Mouse (Mus musculus) MEL (cell line): ENCODE measurements around the gene Gpr162.
"Not testable (repeated sequence)": the region's sequence is repeated elsewhere in the genome, so short reads cannot be mapped to it uniquely, and the experiment has no call there.

Source experiments
- CTCF ChIP-seq, 3 experiments: IDR thresholded peaks in 2 of 3; conservative IDR thresholded peaks in 1 of 3; 2 replicates each; pipeline ENCODE4 v1.5.1; 2011 to 2012; ENCODE audit warnings: low read length in 3 of 3, low read depth in 2 of 3, mild to moderate bottlenecking in 2 of 3, improper control_type of control experiment in 1 of 3, inconsistent platforms in 1 of 3, mixed read lengths in 1 of 3, moderate library complexity in 1 of 3; ENCODE audit not compliant: control insufficient read depth in 1 of 3, insufficient read depth in 1 of 3, poor library complexity in 1 of 3, severe bottlenecking in 1 of 3
- EP300 ChIP-seq, 2 experiments: IDR thresholded peaks; 2 replicates each; pipeline ENCODE4 v1.6.1; 2011; ENCODE audit warnings: improper control_type of control experiment in 2 of 2, low read length in 2 of 2, low read depth in 1 of 2, mild to moderate bottlenecking in 1 of 2
- GATA1 ChIP-seq: IDR thresholded peaks from 2 replicates; pipeline ENCODE4 v1.6.1; 2011; ENCODE audit warnings: low read depth, low read length, improper control_type of control experiment
- MAFK ChIP-seq: IDR thresholded peaks from 2 replicates; pipeline ENCODE4 v1.6.1; 2011; ENCODE audit warnings: low read depth, mild to moderate bottlenecking, low read length, improper control_type of control experiment, borderline replicate concordance
- POLR2A ChIP-seq, 2 experiments: IDR thresholded peaks; 2 replicates each; pipeline ENCODE4 v1.6.1; 2011 to 2012; ENCODE audit warnings: low read length in 2 of 2, mild to moderate bottlenecking in 2 of 2, control low read depth in 1 of 2, improper control_type of control experiment in 1 of 2, low read depth in 1 of 2, moderate library complexity in 1 of 2; ENCODE audit not compliant: control insufficient read depth in 1 of 2, insufficient read depth in 1 of 2, poor library complexity in 1 of 2
- SMC3 ChIP-seq: IDR thresholded peaks from 2 replicates; pipeline ENCODE4 v1.6.1; 2011; ENCODE audit warnings: low read depth, low read length, improper control_type of control experiment
- TCF12 ChIP-seq: IDR thresholded peaks from 2 replicates; pipeline ENCODE4 v1.6.1; 2014; ENCODE audit warnings: low read depth, mild to moderate bottlenecking, inconsistent platforms, low read length, improper control_type of control experiment, moderate library complexity
- USF1 ChIP-seq: IDR thresholded peaks from 2 replicates; pipeline ENCODE4 v1.6.1; 2014; ENCODE audit warnings: low read depth, mild to moderate bottlenecking, inconsistent platforms, low read length, improper control_type of control experiment, moderate library complexity

DNA sequence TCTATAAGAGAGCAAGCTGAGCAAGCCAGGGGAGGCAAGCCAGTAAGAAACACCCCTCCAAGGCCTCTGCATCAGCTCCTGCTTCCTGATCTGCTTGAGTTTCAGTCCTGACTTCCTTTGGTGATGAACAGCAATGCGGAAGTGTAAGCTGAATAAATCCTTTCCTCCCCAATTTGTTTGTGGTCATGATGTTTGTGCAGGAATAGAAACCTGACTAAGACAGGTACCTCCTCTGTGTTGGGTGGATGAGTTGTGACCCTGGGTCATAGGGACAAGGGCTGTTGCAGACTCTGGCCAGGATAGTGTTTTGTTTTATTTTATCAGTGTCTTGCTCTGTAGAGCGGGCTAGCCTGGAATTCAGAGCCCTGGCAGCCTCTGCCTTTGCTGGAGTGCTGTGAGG, 30.3 kb upstream of the Gpr162 start:
- TF ChIP-seq GATA1; USF1; MAFK; EP300 (IDR thresholded peaks at IDR 0.05; ENCODE audit: low read depth in 1 of 2, low read length in 2 of 2); POLR2A (IDR thresholded peaks at IDR 0.05; ENCODE audit: control insufficient read depth in 1 of 2, insufficient read depth in 1 of 2, low read depth in 1 of 2, low read length in 2 of 2, poor library complexity in 1 of 2); CTCF (IDR thresholded peaks at IDR 0.05 in 2 of 3, conservative IDR thresholded peaks at IDR 0.05 in 1 of 3; ENCODE audit: control insufficient read depth in 1 of 3, insufficient read depth in 1 of 3, low read depth in 2 of 3, low read length in 3 of 3, poor library complexity in 1 of 3, severe bottlenecking in 1 of 3); SMC3; TCF12: not testable (repeated sequence)
